Mouse (Mus musculus) spleen, adult 2 months (tissue): ENCODE measurements around the gene Homez. TPM values are rescaled to one million over a fixed set of nuclear protein-coding genes. Genes with fewer than 3 reads are reported as not detected.

Experiments
- DNase-seq, 2 experiments: peaks; one replicate each; pipeline versions ENCODE4 v3.0.0 to v3.0.0-alpha.2; 2012 to 2021; ENCODE audit warnings: low spot score in 2 of 2, low read depth in 1 of 2
- H3K27ac ChIP-seq: fragments of 200-500 bp; 2 replicates; pipeline ENCODE4 v1.5.1; 2012; ENCODE audit warnings: low read length, inconsistent platforms; ENCODE audit not compliant: insufficient read depth
- H3K27me3 ChIP-seq: fragments of 200-500 bp; 2 replicates; pipeline ENCODE4 v1.6.1; 2012; ENCODE audit warnings: mild to moderate bottlenecking, moderate library complexity, low read length, inconsistent platforms; ENCODE audit not compliant: control insufficient read depth, insufficient read depth
- H3K36me3 ChIP-seq: fragments of 200-500 bp; 2 replicates; pipeline ENCODE4 v1.6.1; 2012; ENCODE audit warnings: mild to moderate bottlenecking, low read length, inconsistent platforms; ENCODE audit not compliant: control insufficient read depth, insufficient read depth
- H3K4me1 ChIP-seq: fragments of 200-500 bp; 2 replicates; pipeline ENCODE4 v1.6.1; 2011; ENCODE audit warnings: inconsistent platforms; ENCODE audit not compliant: control insufficient read depth, insufficient read depth, insufficient read length
- H3K4me3 ChIP-seq: fragments of 200-500 bp; 2 replicates; pipeline ENCODE4 v1.5.1; 2011; ENCODE audit warnings: mild to moderate bottlenecking, inconsistent platforms; ENCODE audit not compliant: insufficient read depth, insufficient read length; ENCODE audit errors: extremely low read depth
- CTCF ChIP-seq: fragments of 200-500 bp; IDR thresholded peaks from 2 replicates; pipeline ENCODE4 v1.5.1; 2011; ENCODE audit warnings: mild to moderate bottlenecking, inconsistent platforms; ENCODE audit not compliant: insufficient read depth, insufficient read length, insufficient replicate concordance; ENCODE audit errors: extremely low read depth
- POLR2A ChIP-seq: fragments of 200-500 bp; IDR thresholded peaks from 2 replicates; pipeline ENCODE4 v1.6.1; 2011; ENCODE audit warnings: low read depth, low read length, inconsistent platforms
- WGBS: fragments of 180-500 bp; shearing (Covaris S2); methylation state at CpG from one replicate; pipeline ENCODE4 v1.1.7; 2018; 5-methylcytosine and 5-hydroxymethylcytosine counted together
- polyA plus RNA-seq: library from polyadenylated mRNA; depleted of rRNA; stranded (reverse); fragments of >200 nt; gene quantifications from 2 replicates; pipeline ENCODE4 v1.2.3, GENCODE M21; 2012

Homez gene
- polyA plus RNA-seq, 1 experiment: 2.8 TPM

- WGBS: 2% methylated on average over 3 of the region's 3 CpGs
- Histone ChIP-seq H3K27me3 (no peaks in the 10 kb centered on the region), H3K4me3 (no peak overlapping the region), H3K4me1 (no peaks in the 10 kb centered on the region; the same call in 1 of the 2 replicates), H3K27ac (no peak overlapping the region), H3K36me3 (peaks cover 23% of the 10 kb centered on the region)
- TF ChIP-seq CTCF (no peak), POLR2A (no peak)
- DNase-seq: peak; percentile 34 to 40
Measured at GRCm38 (mm10) chr14:54900383-54900782, 29.6 kb upstream of the Homez start.

- H3K36me3 ChIP-seq: peaks cover 23% of the 10 kb centered on the region
- H3K4me1 ChIP-seq: peaks cover 10% of the 10 kb centered on the region; the same call in 1 of the 2 replicates
- TF ChIP-seq POLR2A: no peak
- no peak for TF ChIP-seq CTCF
- no peak for DNase-seq
- H3K4me3 ChIP-seq: no peak overlapping the region
- no peak overlapping the region for H3K27ac ChIP-seq
- WGBS: 80% methylated on average over 2 of the region's 2 CpGs
- H3K27me3 ChIP-seq: no peaks in the 10 kb centered on the region
Measured at GRCm38 (mm10) chr14:54897445-54897844, 26.7 kb upstream of the Homez start.

- H3K27me3 ChIP-seq: no peaks in the 10 kb centered on the region
- H3K4me3 ChIP-seq: peak overlapping the region; percentile 99
- under 1% methylated on average over 54 of the region's 54 CpGs for WGBS
- peaks cover 23% of the 10 kb centered on the region for H3K36me3 ChIP-seq
- peak in 1 of 2 experiments; percentile 58 for DNase-seq
- TF ChIP-seq CTCF (no peak), POLR2A (no peak)
- peaks cover 10% of the 10 kb centered on the region; the same call in 1 of the 2 replicates for H3K4me1 ChIP-seq
- peak overlapping the region; percentile 75 for H3K27ac ChIP-seq
Measured at GRCm38 (mm10) chr14:54894296-54895151, 23.8 kb upstream of the Homez start.

- Histone ChIP-seq H3K27me3 (no peaks in the 10 kb centered on the region), H3K36me3 (peaks cover 21% of the 10 kb centered on the region), H3K27ac (peak overlapping the region; percentile 89), H3K4me3 (peak overlapping the region; percentile 99), H3K4me1 (peaks cover 10% of the 10 kb centered on the region; the same call in 1 of the 2 replicates)
- TF ChIP-seq POLR2A (peak; percentile 76), CTCF (no peak)
- WGBS: under 1% methylated on average over 38 of the region's 38 CpGs
- DNase-seq: peak; percentile 92 to 100
Measured at GRCm38 (mm10) chr14:54893651-54894181, 23.0 kb upstream of the Homez start.

GRCm38 (mm10) chr14:54892200-54892599 is 21.4 kb upstream of the Homez start, which contains the start of gene Pabpn1:
Pabpn1 (plus strand) TSS chr14:54892500.
- Histone ChIP-seq H3K27me3 (no peaks in the 10 kb centered on the region), H3K4me1 (peaks cover 10% of the 10 kb centered on the region; the same call in 1 of the 2 replicates), H3K36me3 (peaks cover 13% of the 10 kb centered on the region), H3K27ac (no peak within 1 kb of the TSS), H3K4me3 (peak within 1 kb of the TSS; percentile 74)
- no peak for DNase-seq
- 96% methylated on average over 3 of the region's 3 CpGs for whole genome bisulfite sequencing
- TF ChIP-seq POLR2A (no peak), CTCF (no peak)

GRCm38 (mm10) chr14:54885309-54885708 is 14.5 kb upstream of the Homez start:
- Histone ChIP-seq H3K4me1 (no peaks in the 10 kb centered on the region; the same call in 1 of the 2 replicates), H3K27ac (no peak overlapping the region), H3K27me3 (no peaks in the 10 kb centered on the region), H3K4me3 (no peak overlapping the region), H3K36me3 (no peaks in the 10 kb centered on the region)
- TF ChIP-seq CTCF: no peak
- TF ChIP-seq POLR2A: no peak
- whole genome bisulfite sequencing: 93% methylated on average over 11 of the region's 11 CpGs
- no peak for DNase-seq

- DNase-seq: no peak
- Histone ChIP-seq H3K27me3 (no peaks in the 10 kb centered on the region), H3K36me3 (no peaks in the 10 kb centered on the region), H3K4me1 (no peaks in the 10 kb centered on the region; the same call in 1 of the 2 replicates), H3K4me3 (peak overlapping the region; percentile 51; the same call in 1 of the 2 replicates), H3K27ac (no peak overlapping the region; the same call in 1 of the 2 replicates)
- WGBS: 66% methylated on average over 21 of the region's 21 CpGs
- no peak for TF ChIP-seq CTCF
- TF ChIP-seq POLR2A: no peak
Measured at GRCm38 (mm10) chr14:54884022-54884712, 13.4 kb upstream of the Homez start.
